Mouse (Mus musculus): ENCODE measurements around the gene Tcl1b3. TPM values are rescaled to one million over a fixed set of nuclear protein-coding genes. Genes with fewer than 3 reads are reported as not detected.

The Tcl1b3 gene
- total RNA-seq, 4 experiments from 2014 or later = not detected

DNA sequence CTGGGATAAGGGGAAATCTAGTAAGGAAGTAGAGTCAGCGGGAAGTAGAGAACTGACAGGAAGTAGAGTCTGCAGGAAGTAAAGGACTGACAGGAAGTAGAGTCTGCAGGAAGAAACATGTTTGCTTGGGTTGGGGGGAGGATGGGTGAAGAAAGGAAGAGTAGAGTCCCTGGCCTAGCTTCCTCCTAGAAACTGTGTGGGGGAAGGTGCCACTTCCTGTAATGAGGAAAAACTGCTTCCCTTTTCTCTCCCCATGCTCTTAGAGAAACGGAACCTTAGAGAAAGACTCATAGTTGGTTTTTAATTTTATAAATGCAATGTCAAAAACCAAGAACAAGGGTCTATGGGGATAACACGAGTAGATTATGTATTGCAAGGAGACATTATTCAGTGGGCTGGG is 44.2 kb downstream of the Tcl1b3 start:
- DNase-seq = no peak

DNA sequence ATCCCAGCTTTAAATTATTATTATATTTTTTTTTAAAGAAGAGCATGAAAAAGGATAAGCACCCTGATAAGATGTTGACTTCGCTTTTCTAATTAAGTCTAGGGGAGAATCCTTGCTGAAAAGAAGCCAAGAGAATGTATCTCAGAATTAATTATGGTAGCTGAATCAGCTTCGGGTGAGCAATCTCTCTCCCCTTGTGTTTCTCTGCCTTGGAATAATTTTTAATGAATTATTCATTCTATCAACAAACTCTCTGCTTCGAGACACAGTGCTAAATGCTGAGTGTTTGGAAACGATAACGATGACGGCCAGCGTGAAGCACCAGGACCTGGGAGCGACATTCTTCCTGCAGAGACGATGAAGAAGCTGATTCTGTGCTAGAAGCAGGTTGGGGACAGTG is 48.2 kb downstream of the Tcl1b3 start:
- no peak for DNase-seq

Other genes starting within 250 kb of the Tcl1b3 start
- gene Syne3, start 181.2 kb upstream of the Tcl1b3 start, total RNA-seq (2022) = 10 to 100 TPM; 12.0 to 20.8 (median 16.8) TPM
- 100 to 1,000 TPM; 132 to 279 (median 202) TPM for gene Glrx5, start 158.4 kb upstream of the Tcl1b3 start, total RNA-seq (2022)
- gene Tcl1b2, start 45.0 kb upstream of the Tcl1b3 start, total RNA-seq (2022) = not detected
- gene Tcl1b1, start 31.4 kb upstream of the Tcl1b3 start, total RNA-seq (2022) = not detected
- not detected for gene Tcl1b5, start 14.7 kb upstream of the Tcl1b3 start, total RNA-seq (2022)
- gene Tcl1b4, start 10.9 kb downstream of the Tcl1b3 start, total RNA-seq (2022) = not detected
- gene Tcl1, start 31.8 kb downstream of the Tcl1b3 start, total RNA-seq (2022) = not detected
- 1 to 10 TPM in 1 of 4 experiments, under 1 TPM in 3; 0.38 to 1.3 (median 0.46) TPM for gene Tunar, start 142.8 kb downstream of the Tcl1b3 start, total RNA-seq (2022)

Data from adrenal gland, adult 8-10 months (tissue).